Mouse (Mus musculus) kidney, adult 2 months (tissue): ENCODE data around the gene Syna. TPM values are rescaled to one million over a fixed set of nuclear protein-coding genes. Genes with fewer than 3 reads are reported as not detected.

Source experiments
- DNase-seq: peaks from one replicate; pipeline ENCODE4 v3.0.0; 2021
- H3K27ac ChIP-seq: fragments of 200-500 bp; 2 replicates; pipeline ENCODE4 v1.5.1; 2012; ENCODE audit warnings: low read depth, low read length, control low read depth, inconsistent platforms; ENCODE audit not compliant: insufficient read depth
- H3K27me3 ChIP-seq: fragments of 200-500 bp; replicated peaks from 2 replicates; pipeline ENCODE4 v1.6.1; 2012; ENCODE audit warnings: mild to moderate bottlenecking, moderate library complexity, low read length, inconsistent platforms; ENCODE audit not compliant: control insufficient read depth, insufficient read depth
- H3K36me3 ChIP-seq: fragments of 200-500 bp; 2 replicates; pipeline ENCODE4 v1.6.1; 2012; ENCODE audit warnings: mild to moderate bottlenecking, moderate library complexity, low read length, inconsistent platforms; ENCODE audit not compliant: control insufficient read depth, insufficient read depth
- H3K4me1 ChIP-seq: fragments of 200-500 bp; 2 replicates; pipeline ENCODE4 v1.6.1; 2011; ENCODE audit warnings: low read length; ENCODE audit not compliant: control insufficient read depth, insufficient read depth
- H3K4me3 ChIP-seq: fragments of 200-500 bp; 2 replicates; pipeline ENCODE4 v1.5.1; 2011; ENCODE audit warnings: mild to moderate bottlenecking, low read depth, low read length, control low read depth; ENCODE audit not compliant: insufficient read depth
- CTCF ChIP-seq: fragments of 200-500 bp; conservative IDR thresholded peaks from 2 replicates; pipeline ENCODE4 v1.5.1; 2011; ENCODE audit warnings: low read depth, mild to moderate bottlenecking, control low read depth, low read length, moderate library complexity, mixed read lengths; ENCODE audit not compliant: insufficient read depth, insufficient read length
- POLR2A ChIP-seq: fragments of 200-500 bp; IDR thresholded peaks from one replicate; pipeline ENCODE4 v1.6.1; 2011; ENCODE audit warnings: low read depth, low read length, control low read depth
- WGBS: fragments of 180-500 bp; shearing (Covaris S2); methylation state at CpG from one replicate; pipeline ENCODE4 v1.1.7; 2018; 5-methylcytosine and 5-hydroxymethylcytosine counted together
- polyA plus RNA-seq: library from polyadenylated mRNA; depleted of rRNA; stranded (reverse); fragments of >200 nt; gene quantifications from 2 replicates; pipeline ENCODE4 v1.2.3, GENCODE M21; 2012

Syna gene
- polyA plus RNA-seq, 1 experiment, result 0.48 TPM

- Histone ChIP-seq H3K27ac (no peak overlapping the region), H3K27me3 (no peaks in the 10 kb centered on the region), H3K36me3 (no peaks in the 10 kb centered on the region), H3K4me3 (no peak overlapping the region), H3K4me1 (peaks cover 7% of the 10 kb centered on the region; the same call in 1 of the 2 replicates)
- 76% methylated on average over 7 of the region's 7 CpGs for WGBS
- DNase-seq, result no peak
- no peak for TF ChIP-seq POLR2A
- no peak for TF ChIP-seq CTCF
Measured at GRCm38 (mm10) chr5:134577534-134577933, 17.6 kb upstream of the Syna start.

- Histone ChIP-seq H3K27me3 (no peaks in the 10 kb centered on the region), H3K4me1 (peaks cover 7% of the 10 kb centered on the region; the same call in 1 of the 2 replicates), H3K27ac (no peak overlapping the region), H3K36me3 (no peaks in the 10 kb centered on the region), H3K4me3 (no peak overlapping the region)
- DNase-seq, result no peak
- 69% methylated on average over 14 of the region's 14 CpGs for whole genome bisulfite sequencing
- TF ChIP-seq CTCF (0 out of 2 replicates have a peak, but pooled peaks have one; percentile 7), POLR2A (no peak)
Measured at GRCm38 (mm10) chr5:134576517-134577220, 16.7 kb upstream of the Syna start.

GRCm38 (mm10) chr5:134575833-134576232 is 15.9 kb upstream of the Syna start:
- Histone ChIP-seq H3K36me3 (no peaks in the 10 kb centered on the region), H3K27ac (no peak overlapping the region), H3K4me1 (peaks cover 7% of the 10 kb centered on the region; the same call in 1 of the 2 replicates), H3K27me3 (no peaks in the 10 kb centered on the region), H3K4me3 (no peak overlapping the region)
- DNase-seq, result no peak
- TF ChIP-seq CTCF, result no peak
- TF ChIP-seq POLR2A, result no peak
- 97% methylated on average over 5 of the region's 5 CpGs for WGBS

GRCm38 (mm10) chr5:134572508-134573214 is 12.7 kb upstream of the Syna start:
- TF ChIP-seq CTCF (no peak), POLR2A (no peak)
- H3K4me1 ChIP-seq, result peaks cover 7% of the 10 kb centered on the region; the same call in 1 of the 2 replicates
- H3K36me3 ChIP-seq, result no peaks in the 10 kb centered on the region
- H3K4me3 ChIP-seq, result peak overlapping the region; percentile 69
- H3K27ac ChIP-seq, result peak overlapping the region; percentile 96
- no peaks in the 10 kb centered on the region for H3K27me3 ChIP-seq
- DNase-seq, result peak; percentile 70
- WGBS, result 19% methylated on average over 10 of the region's 10 CpGs

GRCm38 (mm10) chr5:134571730-134572507 is 11.9 kb upstream of the Syna start:
- DNase-seq, result peak; percentile 89
- WGBS, result under 1% methylated on average over 23 of the region's 23 CpGs
- H3K27ac ChIP-seq, result peak overlapping the region; percentile 96

GRCm38 (mm10) chr5:134568964-134569491 is 9.1 kb upstream of the Syna start:
- Histone ChIP-seq H3K4me1 (peaks cover 7% of the 10 kb centered on the region; the same call in 1 of the 2 replicates), H3K36me3 (no peaks in the 10 kb centered on the region), H3K27ac (peak overlapping the region; percentile 61; the same call in 1 of the 2 replicates), H3K27me3 (no peaks in the 10 kb centered on the region), H3K4me3 (no peak overlapping the region)
- 36% methylated on average over 8 of the region's 8 CpGs for WGBS
- peak; percentile 42 for DNase-seq
- no peak for TF ChIP-seq POLR2A
- no peak for TF ChIP-seq CTCF

More at GRCm38 (mm10) chr5:134571730-134572507, 11.9 kb upstream of the Syna start:
- Histone ChIP-seq H3K27me3 (no peaks in the 10 kb centered on the region), H3K4me3 (peak overlapping the region; percentile 69), H3K36me3 (no peaks in the 10 kb centered on the region), H3K4me1 (peaks cover 7% of the 10 kb centered on the region; the same call in 1 of the 2 replicates)
- TF ChIP-seq CTCF, result no peak
- no peak for TF ChIP-seq POLR2A
